Mouse (Mus musculus) embryonic stem cell, embryonic (primary cell): ENCODE measurements around the gene Gtf2ird1.

Experiments
- CTCF ChIA-PET, 4 experiments: fragments of 300-600 bp in 2 of 4; fragments of 350-600 bp in 2 of 4; sonication (Branson Sonifier 250); formaldehyde crosslinking; loops; one replicate each; lab custom pipeline; 2022; ENCODE audit warnings: inconsistent platforms in 2 of 4; lab: Charles Lee
- POLR2A ChIA-PET, 4 experiments: fragments of 300-600 bp in 2 of 4; fragments of 350-600 bp in 2 of 4; sonication (Branson Sonifier 250); formaldehyde crosslinking; loops; one replicate each; lab custom pipeline; 2022; ENCODE audit warnings: antibody characterized with exemption in 4 of 4, inconsistent platforms in 1 of 4; lab: Charles Lee

The Gtf2ird1 gene

DNA sequence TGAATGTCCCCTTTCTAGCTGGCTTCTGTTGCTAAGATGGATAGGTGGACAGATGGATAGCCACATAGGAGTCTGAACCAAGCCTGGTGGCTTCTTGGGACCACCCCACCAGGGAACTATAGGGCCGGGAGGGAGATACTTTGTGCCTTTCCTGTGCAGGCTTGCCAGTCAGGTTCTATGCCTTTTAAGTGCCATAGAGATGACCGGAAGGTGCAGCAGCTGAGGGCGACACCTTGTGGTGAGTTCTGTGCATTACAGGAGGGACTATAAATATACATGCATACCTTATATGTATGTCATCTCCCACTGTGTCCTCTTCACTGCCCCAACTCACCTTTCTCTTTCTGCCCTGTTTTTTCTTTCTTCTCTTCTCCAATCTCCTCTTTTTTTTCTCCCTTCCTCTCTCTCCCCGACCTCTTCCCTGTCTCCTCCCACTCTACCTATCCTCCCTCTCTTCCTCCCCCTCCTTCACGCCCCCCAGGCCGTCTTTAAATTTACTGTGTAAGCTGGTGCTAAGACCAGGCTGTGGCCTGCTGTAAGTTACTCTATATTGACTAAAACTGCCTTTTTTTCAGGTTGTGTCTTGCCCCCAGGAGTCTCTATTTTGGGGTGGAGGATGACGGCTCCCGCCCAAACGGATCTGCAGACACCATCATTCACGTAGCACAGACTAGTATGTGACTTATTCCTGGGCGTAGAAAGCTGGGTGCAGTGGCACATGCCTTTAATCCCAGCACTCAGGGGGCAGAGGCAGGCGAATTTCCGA is 29.6 kb upstream of the Gtf2ird1 start:
- ChIA-PET CTCF (interaction anchor here (0.5 to 2.0 kb wide), 31 partner anchors 8 to 1456 kb away, joined by 3 to 23 read pairs (median 3); no protein-coding TSS in a partner anchor), POLR2A (interaction anchor here in 3 of 4 experiments (0.6 to 1.6 kb wide), 4 partner anchors 14 to 387 kb away, joined by 3 to 8 read pairs (median 4); partner anchors contain the start of gene Castor2 (in 1 of the 3))

DNA sequence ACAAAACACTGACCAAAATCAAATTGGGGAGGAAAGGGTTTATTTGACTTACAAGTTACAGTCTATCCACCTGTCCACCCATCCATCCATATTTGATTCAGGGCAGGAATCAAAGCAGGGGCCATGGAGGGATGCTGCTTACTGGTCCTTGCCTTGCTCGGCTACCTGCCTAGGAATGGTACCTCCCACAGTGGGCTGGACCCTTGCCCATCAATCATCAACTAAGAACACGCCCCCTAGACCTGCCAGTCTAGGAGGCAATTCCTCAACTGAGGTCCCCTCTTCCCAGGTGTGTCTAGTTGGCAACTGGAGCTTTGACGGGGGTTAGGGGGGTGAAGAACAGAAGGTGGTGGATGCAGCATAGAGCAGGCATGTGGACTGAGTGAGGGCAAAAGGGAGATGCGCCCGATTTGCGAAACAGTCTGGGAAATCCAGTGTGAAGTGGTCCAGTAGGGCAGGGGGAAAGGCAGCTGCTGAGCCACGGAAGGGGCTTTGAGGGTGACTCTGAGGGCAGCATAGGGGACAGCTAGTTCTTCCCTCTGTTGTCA is 28.7 kb upstream of the Gtf2ird1 start:
- CTCF ChIA-PET: interaction anchor here (0.6 to 2.0 kb wide), 26 partner anchors 9 to 1455 kb away, joined by 3 to 23 read pairs (median 3); no protein-coding TSS in a partner anchor
- POLR2A ChIA-PET: interaction anchor here in 2 of 4 experiments (0.8 to 1.6 kb wide), 2 partner anchors 33 to 386 kb away, joined by 3 to 4 read pairs; partner anchors contain the start of gene Castor2 (in 1 of the 2)

DNA sequence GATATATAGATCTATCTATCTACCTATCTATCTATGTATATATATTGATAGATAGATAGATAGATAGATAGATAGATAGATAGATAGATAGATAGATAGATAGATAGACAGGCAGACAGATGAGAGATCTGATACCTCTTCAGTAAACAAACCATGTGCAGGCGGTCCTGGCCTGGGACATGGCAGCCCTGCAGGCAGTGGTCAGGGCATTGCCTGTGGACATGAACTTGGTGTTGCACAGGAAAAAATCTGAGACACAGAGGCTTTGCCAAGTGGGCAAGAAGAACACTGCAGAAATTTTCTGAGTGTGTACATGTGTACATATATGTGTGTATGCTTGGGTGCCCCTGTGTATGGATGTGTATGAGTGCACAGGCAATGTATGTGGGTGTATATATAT is 26.8 kb upstream of the Gtf2ird1 start:
- ChIA-PET CTCF (no interaction called here), POLR2A (no interaction called here)

DNA sequence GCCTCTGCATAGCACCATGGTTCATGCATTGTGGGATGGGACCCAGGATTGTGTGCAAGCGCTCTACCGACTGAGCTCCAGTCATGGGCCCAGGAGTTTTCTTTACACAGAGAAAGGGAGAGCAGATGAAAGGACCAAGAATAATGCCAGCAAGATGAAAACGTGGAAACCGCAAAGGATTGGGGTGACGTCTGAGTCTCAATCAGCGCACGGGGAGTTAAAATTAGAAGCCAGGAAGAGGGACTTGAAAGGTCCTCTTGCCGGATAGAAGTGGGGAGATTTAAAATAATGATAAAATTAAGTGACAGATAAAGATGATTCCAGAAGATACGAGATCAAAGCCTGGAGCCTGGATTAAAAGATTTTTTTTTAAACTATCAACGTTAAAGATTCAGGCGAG is 25.8 kb upstream of the Gtf2ird1 start:
- ChIA-PET POLR2A (no interaction called here), CTCF (interaction anchor here in 2 of 4 experiments (0.6 to 0.7 kb wide), 2 partner anchors 117 to 226 kb away, joined by 3 to 4 read pairs; no protein-coding TSS in a partner anchor)

DNA sequence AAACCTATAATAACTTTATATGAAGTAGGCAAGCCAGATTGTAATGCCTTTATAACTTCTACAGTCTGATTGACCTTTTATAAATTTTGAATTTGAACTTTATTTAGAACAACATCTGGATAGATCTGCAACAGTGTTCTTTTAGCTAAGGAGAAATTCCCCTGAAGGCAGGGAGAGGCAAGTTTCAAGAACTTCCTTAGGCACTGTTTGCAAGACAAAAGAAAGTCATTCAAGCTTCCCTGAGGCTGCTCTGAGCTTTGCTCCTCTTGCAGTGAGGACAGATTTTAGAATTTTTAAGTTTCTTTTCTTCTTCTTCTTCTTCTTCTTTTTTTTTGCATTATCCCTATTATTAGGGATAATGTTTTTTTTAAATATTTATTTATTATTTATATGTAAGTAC is 22.4 kb upstream of the Gtf2ird1 start:
- CTCF ChIA-PET: interaction anchor here (0.6 to 1.4 kb wide), 6 partner anchors 11 to 104 kb away, joined by 3 to 6 read pairs (median 3); no protein-coding TSS in a partner anchor

DNA sequence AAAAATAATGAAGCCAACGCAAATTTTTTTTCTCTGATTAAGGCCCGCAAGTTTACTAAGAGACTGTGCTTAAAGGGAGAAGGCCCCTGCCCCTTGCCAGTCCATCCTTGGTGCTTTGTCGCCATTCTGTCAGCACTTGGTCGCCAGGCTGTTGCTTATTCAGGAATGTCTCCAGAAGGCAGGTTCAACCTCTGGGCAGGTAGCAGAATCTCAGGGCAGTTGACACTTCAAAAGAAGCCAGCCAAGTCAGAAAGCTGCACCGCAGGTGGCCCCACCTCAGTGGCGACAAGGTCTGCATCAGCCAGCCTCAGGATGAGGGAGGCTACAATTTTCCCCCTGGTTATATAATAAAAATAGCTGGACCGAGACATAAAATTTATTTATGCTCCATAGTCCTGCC is 19.2 kb upstream of the Gtf2ird1 start:
- CTCF ChIA-PET: interaction anchor here in 3 of 4 experiments (0.8 to 3.7 kb wide), 5 partner anchors 16 to 91 kb away, joined by 3 to 21 read pairs (median 4); no protein-coding TSS in a partner anchor
- POLR2A ChIA-PET: interaction anchor here in 3 of 4 experiments (0.5 to 1.9 kb wide), 4 partner anchors 19 to 287 kb away, joined by 3 to 4 read pairs (median 3); partner anchors contain the start of gene Gtf2ird1 (in 2 of the 3)

More for the DNA sequence above, 22.4 kb upstream of the Gtf2ird1 start:
- POLR2A ChIA-PET: interaction anchor here in 2 of 4 experiments (0.6 to 1.6 kb wide), 3 partner anchors 23 to 177 kb away, joined by 3 read pairs; no protein-coding TSS in a partner anchor

DNA sequence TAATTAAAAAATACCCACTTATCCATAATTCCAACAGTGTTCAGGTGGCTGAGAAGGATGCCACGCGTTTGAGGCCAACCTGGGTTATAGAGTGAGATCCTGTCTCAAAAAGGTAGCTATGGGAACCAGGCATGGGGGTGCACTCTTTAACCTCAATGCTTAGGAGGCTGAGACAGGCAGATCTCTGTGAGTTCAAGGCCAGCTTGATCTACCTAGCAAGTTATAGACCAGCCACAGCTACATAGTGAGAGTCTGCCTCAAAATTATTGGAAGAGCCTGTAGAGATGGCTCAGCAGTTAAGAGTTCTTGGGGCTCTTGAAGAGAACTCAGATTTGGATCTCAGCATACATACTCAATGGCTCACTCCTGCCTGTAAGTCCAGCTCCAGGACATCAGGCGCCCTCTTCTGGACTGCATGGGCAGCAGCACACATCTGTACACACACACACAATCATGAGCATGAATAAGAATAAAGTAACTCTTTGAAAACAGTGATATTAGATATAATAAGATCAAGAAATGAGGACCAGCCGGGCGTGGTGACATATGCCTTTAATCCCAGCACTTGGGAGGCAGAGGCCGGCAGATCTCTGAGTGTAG is 18.6 kb upstream of the Gtf2ird1 start:
- CTCF ChIA-PET: interaction anchor here in 3 of 4 experiments (0.9 to 3.7 kb wide), 9 partner anchors 14 to 102 kb away, joined by 3 to 21 read pairs (median 8); no protein-coding TSS in a partner anchor

DNA sequence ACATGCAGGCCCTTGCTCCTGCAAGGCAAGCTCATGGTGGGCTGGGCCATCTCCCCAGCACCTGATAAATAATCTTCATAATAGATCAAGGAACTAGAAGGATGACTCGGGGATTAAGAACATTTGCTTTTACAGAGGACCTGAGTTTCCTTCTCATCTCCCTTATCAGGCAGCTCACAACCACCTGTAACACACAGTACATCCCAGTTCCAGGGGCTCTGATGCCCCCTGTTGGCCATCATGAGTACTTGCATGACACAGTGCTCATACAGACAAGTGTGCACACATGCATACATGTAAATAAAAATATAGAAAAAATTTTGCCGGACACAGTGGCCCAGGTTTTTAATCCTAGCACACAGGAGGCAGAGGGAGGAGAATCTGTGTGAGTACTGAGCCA is 17.4 kb upstream of the Gtf2ird1 start:
- CTCF ChIA-PET: interaction anchor here (0.6 to 3.7 kb wide), 24 partner anchors 10 to 538 kb away, joined by 3 to 21 read pairs (median 4); no protein-coding TSS in a partner anchor
- POLR2A ChIA-PET: interaction anchor here in 2 of 4 experiments (0.6 to 1.0 kb wide), 3 partner anchors 89 to 511 kb away, joined by 3 read pairs; no protein-coding TSS in a partner anchor

More for the DNA sequence above, 18.6 kb upstream of the Gtf2ird1 start:
- POLR2A ChIA-PET: interaction anchor here in 3 of 4 experiments (0.5 to 1.9 kb wide), 7 partner anchors 19 to 287 kb away, joined by 3 to 6 read pairs (median 4); partner anchors contain the start of gene Gtf2ird1 (in 2 of the 3)

DNA sequence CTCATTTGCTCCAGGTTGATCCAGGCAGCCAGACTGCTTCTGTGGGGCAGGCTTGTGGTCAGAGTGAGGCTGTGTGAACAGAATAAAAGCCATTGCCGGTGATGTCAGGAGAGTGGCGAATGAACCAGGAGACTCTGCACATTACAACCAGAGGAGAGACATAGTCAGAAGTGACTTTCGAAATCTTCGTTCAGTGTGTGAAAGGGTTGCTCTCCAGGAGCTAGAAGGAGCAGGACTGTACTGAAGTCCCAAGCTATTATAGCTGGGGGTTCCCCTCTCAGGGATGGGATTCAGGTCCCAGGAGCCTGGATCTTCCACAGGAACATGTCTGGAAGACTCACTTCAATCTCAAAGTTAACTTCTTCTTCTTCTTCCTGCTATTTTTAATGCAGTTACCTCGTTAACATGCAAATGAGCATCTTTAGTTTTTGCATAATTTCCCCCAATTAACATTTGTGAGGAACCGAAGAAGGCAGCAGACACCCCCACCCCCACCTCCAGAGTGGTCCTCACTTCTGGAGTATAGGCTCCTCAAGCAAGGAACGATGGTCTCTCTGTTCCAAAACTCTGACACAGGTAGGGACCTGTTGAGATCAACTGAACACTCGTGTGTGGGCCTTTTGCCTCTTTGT is 14.1 kb upstream of the Gtf2ird1 start:
- POLR2A ChIA-PET: interaction anchor here in 2 of 4 experiments (1.0 to 1.4 kb wide), 5 partner anchors 16 to 295 kb away, joined by 3 to 7 read pairs (median 4); no protein-coding TSS in a partner anchor
- CTCF ChIA-PET: interaction anchor here (0.7 to 2.6 kb wide), 8 partner anchors 19 to 177 kb away, joined by 3 to 11 read pairs (median 4); no protein-coding TSS in a partner anchor

DNA sequence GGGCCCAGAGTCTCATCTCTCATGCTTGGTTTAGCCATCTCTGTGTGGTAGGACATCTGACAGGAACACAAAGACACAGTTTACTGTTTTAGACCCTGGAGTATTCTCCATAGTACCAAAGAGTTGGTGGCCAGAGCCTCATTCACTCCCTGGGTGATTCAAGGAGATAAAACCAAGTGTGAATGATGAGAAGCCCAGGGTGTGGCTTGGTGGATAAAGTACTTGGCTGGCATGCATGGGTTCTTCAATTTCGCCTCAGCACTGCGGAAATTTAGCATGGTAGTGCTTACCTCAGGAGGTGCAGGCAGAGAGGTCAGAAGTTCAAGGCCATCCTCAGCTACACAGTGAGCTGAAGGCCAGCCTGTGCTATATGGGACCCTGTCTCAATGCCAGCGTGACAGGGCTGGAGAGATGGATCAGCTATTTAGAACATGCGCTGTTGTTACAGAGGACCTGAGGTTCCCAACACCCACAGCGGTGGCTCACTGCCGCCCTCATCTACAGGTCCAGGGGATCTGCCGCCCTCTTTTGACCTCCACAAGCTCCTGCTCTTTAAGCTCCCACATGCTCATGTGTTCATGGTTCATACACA is 13.1 kb upstream of the Gtf2ird1 start:
- ChIA-PET POLR2A (interaction anchor here in 2 of 4 experiments (0.7 to 1.4 kb wide), 6 partner anchors 15 to 98 kb away, joined by 3 to 5 read pairs (median 3); no protein-coding TSS in a partner anchor), CTCF (interaction anchor here (0.7 to 2.6 kb wide), 7 partner anchors 20 to 176 kb away, joined by 3 to 11 read pairs (median 4); no protein-coding TSS in a partner anchor)

DNA sequence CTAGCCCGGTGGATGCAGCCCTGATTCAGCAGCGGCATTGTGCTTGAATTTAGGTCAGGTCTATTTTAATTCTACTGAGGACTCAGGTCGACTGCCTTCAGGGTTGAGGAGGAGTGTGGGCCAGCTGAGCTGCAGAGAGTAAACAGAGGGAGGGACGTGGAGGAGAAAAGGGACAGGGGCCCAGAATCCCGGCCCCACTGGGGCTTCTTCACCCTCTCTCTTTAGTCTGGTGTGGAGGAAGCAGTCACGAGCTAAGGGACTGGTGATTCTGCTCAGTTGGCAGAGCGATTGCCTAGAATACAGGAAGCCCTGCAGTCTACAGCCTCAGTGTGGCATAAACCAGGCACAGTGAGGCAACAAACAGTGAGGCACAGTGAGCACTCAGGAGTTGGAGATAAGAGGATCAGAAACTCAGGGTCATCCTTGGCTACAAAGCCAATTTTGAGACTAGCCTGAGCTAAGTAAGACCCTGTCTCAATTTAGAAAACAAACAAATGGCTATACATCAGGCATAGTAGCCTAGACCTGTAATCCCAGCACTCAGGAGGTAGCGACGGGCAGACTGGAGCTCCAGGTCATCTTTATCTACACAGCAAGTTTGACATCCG is 11.7 kb upstream of the Gtf2ird1 start:
- ChIA-PET CTCF (interaction anchor here in 3 of 4 experiments (0.6 to 2.6 kb wide), 5 partner anchors 21 to 124 kb away, joined by 3 to 11 read pairs (median 4); no protein-coding TSS in a partner anchor), POLR2A (interaction anchor here in 3 of 4 experiments (0.7 to 1.9 kb wide), 6 partner anchors 12 to 50 kb away, joined by 3 to 5 read pairs (median 3); partner anchors contain the start of gene Gtf2ird1 (in 1 of the 3))

DNA sequence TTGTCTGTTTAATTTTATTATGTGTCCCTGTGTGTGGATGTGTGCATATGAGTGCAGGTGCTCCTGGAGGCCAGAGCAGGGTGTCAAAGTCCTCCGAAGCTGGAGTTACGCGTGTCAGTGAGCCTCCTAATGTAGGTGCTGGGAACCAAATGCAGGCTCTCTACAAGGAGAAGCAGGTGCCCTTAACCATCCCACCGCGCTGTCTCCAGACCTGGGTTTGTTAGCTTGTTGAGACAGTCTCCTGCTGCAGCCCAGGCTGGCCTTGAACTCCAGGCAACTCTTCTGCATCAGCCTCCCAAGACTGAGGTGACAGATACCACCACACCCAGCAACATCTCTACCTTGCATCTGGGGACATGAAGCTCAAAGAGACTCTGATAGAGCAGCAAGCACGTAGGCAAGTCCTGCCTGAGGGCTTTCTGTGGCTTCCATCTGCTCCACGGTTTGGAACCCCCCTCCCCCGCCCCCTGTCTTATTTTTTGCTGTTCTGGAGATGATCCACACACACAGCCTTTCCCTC is 10.6 kb upstream of the Gtf2ird1 start:
- POLR2A ChIA-PET: interaction anchor here in 3 of 4 experiments (0.5 to 1.9 kb wide), 13 partner anchors 12 to 285 kb away, joined by 3 to 8 read pairs (median 4); no protein-coding TSS in a partner anchor
- CTCF ChIA-PET: interaction anchor here in 3 of 4 experiments (0.5 to 1.1 kb wide), 12 partner anchors 11 to 616 kb away, joined by 3 to 17 read pairs (median 4); no protein-coding TSS in a partner anchor

DNA sequence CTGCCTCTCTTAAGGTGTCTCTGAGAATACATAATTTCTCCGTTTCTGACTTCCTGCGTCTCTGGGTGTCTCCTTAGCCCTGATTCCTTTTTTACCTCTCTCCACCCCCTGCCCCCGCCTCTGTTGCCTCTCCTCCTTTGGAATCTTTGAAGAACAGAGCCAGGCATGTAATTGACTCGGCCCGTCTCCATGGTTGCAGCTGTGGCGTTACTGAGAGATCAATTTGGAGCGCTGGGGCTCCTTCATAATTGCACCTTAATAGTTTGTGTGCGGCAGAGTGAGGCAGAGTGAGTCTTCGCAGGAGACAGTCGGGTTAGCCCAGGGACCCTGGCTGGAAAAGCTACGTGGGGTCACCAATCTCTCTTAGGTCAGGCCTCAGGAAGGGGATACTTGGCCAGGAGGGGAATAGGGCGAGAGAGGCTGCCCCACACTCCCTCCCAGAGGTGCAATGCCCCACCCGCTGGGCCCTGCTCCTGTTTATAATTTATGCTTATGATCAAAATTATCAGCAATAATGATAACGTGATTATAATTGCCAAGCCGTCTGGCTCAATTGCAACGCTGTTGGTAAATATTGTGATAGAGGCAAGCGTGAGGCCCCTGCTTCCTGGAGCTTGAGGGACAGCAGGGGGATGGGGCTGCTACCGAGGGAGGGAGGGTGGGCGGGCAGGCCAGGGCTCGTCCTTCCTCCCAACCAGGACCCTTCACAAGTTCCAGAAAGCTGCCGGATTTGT is 9.9 kb upstream of the Gtf2ird1 start:
- CTCF ChIA-PET: interaction anchor here in 3 of 4 experiments (0.6 to 1.0 kb wide), 7 partner anchors 19 to 617 kb away, joined by 3 to 5 read pairs (median 3); no protein-coding TSS in a partner anchor
- POLR2A ChIA-PET: interaction anchor here in 3 of 4 experiments (0.5 to 1.9 kb wide), 11 partner anchors 11 to 172 kb away, joined by 3 to 8 read pairs (median 4); no protein-coding TSS in a partner anchor

DNA sequence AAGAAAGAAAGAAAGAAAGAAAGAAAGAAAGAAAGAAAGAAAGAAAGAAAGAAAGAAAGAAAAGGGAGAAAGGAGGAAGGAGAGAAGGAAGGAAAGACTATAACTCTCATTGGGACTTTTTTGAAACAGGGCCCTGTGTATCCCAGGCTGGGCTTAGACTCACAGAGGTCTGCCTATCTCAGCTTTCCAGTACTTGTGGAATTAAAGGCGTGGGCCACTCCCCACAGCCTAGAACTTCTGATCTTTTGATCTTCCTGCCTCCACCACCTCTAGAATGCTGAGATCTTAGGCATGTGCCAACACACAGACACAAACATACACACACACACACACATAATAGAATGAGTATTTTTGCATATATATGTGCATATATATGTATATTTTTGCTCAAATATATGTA is 8.7 kb upstream of the Gtf2ird1 start:
- POLR2A ChIA-PET: interaction anchor here in 1 of 4 experiments (0.6 kb wide), 1 partner anchor 44 kb away, joined by 3 read pairs; no protein-coding TSS in a partner anchor
- CTCF ChIA-PET: no interaction called here

DNA sequence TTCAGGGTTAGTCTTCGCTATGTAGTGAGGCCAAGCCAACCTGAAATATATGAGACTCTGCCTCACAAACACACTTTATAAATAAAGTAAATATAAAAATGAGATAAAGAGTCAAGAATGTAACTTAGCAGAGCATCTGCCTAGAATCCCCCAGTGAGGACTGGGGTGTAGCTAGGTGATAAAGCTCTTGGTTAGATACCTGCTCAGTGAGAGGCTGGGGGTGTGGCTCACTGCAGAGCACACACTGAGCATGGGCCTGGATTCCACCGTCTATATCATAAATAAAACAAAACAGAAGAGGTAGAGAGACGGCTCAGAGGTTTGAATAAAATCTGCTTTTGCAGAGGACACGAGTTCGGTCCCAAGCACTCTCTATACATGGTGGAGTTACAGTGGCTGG is 7.7 kb upstream of the Gtf2ird1 start:
- CTCF ChIA-PET: interaction anchor here in 1 of 4 experiments (0.9 to 1.2 kb wide), 2 partner anchors 11 to 29 kb away, joined by 3 to 4 read pairs; no protein-coding TSS in a partner anchor
- POLR2A ChIA-PET: no interaction called here
